Mouse (Mus musculus) midbrain, postnatal 0 days (tissue): ENCODE results near the gene Tle2. TPM values are rescaled to one million over a fixed set of nuclear protein-coding genes. Genes with fewer than 3 reads are reported as not detected.

Experiments
- ATAC-seq: fragments of 200-750 bp; cut with Nextera tagmentation; 2 replicates; pipeline ENCODE4 v1.8.0; 2017; ENCODE audit warnings: moderate number of reproducible peaks, mild to moderate bottlenecking, moderate TSS enrichment, moderate library complexity; ENCODE audit not compliant: low FRiP score
- DNase-seq: peaks from one replicate; pipeline ENCODE4 v3.0.0-alpha.2; 2015; ENCODE audit warnings: low spot score
- H3K27ac ChIP-seq: fragments of 300-500 bp; sonication (generic); 2 replicates; pipeline ENCODE4 v1.5.1; 2014; ENCODE audit warnings: low read depth, mild to moderate bottlenecking, low read length, mixed read lengths
- H3K27me3 ChIP-seq: fragments of 300-500 bp; sonication (generic); 2 replicates; pipeline ENCODE4 v1.6.1; 2014; ENCODE audit warnings: low read length, control low read depth, mixed read lengths; ENCODE audit not compliant: insufficient read depth
- H3K36me3 ChIP-seq: fragments of 300-500 bp; sonication (generic); 2 replicates; pipeline ENCODE4 v1.6.1; 2014; ENCODE audit warnings: low read length, control low read depth, mixed read lengths; ENCODE audit not compliant: insufficient read depth
- H3K4me1 ChIP-seq: fragments of 300-500 bp; sonication (generic); 2 replicates; pipeline ENCODE4 v1.6.1; 2014; ENCODE audit warnings: mild to moderate bottlenecking, control low read depth, antibody characterized with exemption, low read length, mixed read lengths; ENCODE audit not compliant: insufficient read depth
- H3K4me2 ChIP-seq: fragments of 300-500 bp; sonication (generic); 2 replicates; pipeline ENCODE4 v1.6.1; 2014; ENCODE audit warnings: low read depth, mild to moderate bottlenecking, low read length, mixed read lengths; ENCODE audit not compliant: poor library complexity, severe bottlenecking
- H3K4me3 ChIP-seq: fragments of 300-500 bp; sonication (generic); 2 replicates; pipeline ENCODE4 v1.5.1; 2014; ENCODE audit warnings: low read depth, mild to moderate bottlenecking, low read length, moderate library complexity
- H3K9ac ChIP-seq: fragments of 300-500 bp; sonication (generic); replicated peaks from 2 replicates; pipeline ENCODE4 v1.6.1; 2014; ENCODE audit warnings: mild to moderate bottlenecking, low read length, moderate library complexity, mixed read lengths; ENCODE audit not compliant: poor library complexity, severe bottlenecking
- H3K9me3 ChIP-seq: fragments of 300-500 bp; sonication (generic); 2 replicates; pipeline ENCODE4 v1.6.1; 2016; ENCODE audit warnings: low read length, control low read depth
- CTCF ChIP-seq: IDR thresholded peaks from 2 replicates; pipeline ENCODE4 v1.5.1; 2016; ENCODE audit warnings: antibody characterized with exemption, mild to moderate bottlenecking
- WGBS: fragments of 180-500 bp; shearing (Covaris S2); extraction: QIAGEN DNeasy Blood & Tissue Kit; methylation state at CpG from one replicate; pipeline ENCODE4 v1.1.7; 2014; 5-methylcytosine and 5-hydroxymethylcytosine counted together
- polyA plus RNA-seq: library from polyadenylated mRNA; unstranded; fragments of >200 nt; fragmentation: Nextera tagmentation; extraction: Ambion mirVana; gene quantifications from 2 replicates; pipeline ENCODE4 v1.2.1, GENCODE M21; 2015
- total RNA-seq: library from RNA; depleted of rRNA; stranded (reverse); fragments of >200 nt; gene quantifications from 2 replicates; pipeline ENCODE4 v1.2.3, GENCODE M21; 2014; rRNA removed

Tle2 gene
- total and polyA plus RNA-seq, 2 experiments from 2014 or later, result 31.2 to 57.3 TPM

DNA sequence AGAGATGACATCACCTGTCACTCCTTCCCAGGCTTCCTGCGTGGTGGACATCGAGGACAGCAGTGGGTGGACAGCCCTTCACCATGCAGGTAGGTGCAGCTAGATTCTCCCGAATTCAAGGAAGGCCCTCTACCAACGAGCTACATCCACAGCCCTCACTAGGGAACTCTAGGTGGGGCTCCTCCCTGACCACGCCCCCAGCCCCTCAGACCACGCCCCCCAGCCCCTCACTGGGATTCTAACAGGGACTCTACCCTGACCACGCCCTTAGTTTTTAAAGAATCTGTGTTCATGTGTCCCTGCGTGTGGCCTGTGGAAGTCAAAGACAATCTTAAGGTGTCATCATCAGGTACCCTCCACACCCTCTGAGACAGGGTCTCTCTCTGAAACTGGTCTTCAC is 62.0 kb downstream of the Tle2 start:
- H3K36me3 ChIP-seq, result 0 out of 2 replicates have a peak, but pooled peaks cover 3% of the 10 kb centered on the region
- H3K9me3 ChIP-seq, result no peaks in the 10 kb centered on the region
- no peak overlapping the region for H3K4me3 ChIP-seq
- no peak for TF ChIP-seq CTCF
- H3K4me2 ChIP-seq, result no peak overlapping the region
- H3K27ac ChIP-seq, result no peak overlapping the region
- DNase-seq (no peak), ATAC-seq (no peak)
- H3K4me1 ChIP-seq, result peaks cover under 1% of the 10 kb centered on the region
- no peak overlapping the region for H3K9ac ChIP-seq
- no peaks in the 10 kb centered on the region for H3K27me3 ChIP-seq
- 20% methylated on average over 8 of the region's 8 CpGs for WGBS

DNA sequence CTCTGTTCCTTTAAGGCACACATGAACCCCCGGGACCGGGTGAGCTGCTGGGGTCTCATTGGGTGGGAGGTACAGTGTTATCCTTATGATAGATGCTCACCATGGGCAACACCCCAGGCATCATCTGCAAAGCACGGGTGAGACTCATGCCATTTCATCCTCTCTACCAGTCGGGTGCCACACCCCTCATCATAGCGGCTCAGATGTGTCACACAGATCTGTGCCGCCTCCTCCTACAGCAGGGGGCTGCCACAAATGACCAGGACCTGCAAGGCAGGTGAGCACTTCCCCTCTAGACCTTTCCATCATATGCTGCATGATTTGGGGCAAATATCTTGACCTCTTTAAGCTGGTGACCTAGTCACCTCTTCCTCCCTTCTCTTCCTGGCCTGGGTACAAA is 63.7 kb downstream of the Tle2 start:
- ATAC-seq, result no peak
- 74% methylated on average over 6 of the region's 6 CpGs for WGBS
- Histone ChIP-seq H3K27ac (no peak overlapping the region), H3K4me1 (peaks cover 18% of the 10 kb centered on the region), H3K9me3 (no peaks in the 10 kb centered on the region), H3K9ac (no peak overlapping the region), H3K27me3 (no peaks in the 10 kb centered on the region), H3K36me3 (0 out of 2 replicates have a peak, but pooled peaks cover 3% of the 10 kb centered on the region), H3K4me2 (no peak overlapping the region), H3K4me3 (no peak overlapping the region)
- no peak for DNase-seq
- no peak for TF ChIP-seq CTCF

Other genes with a start within 250 kb of the Tle2 start
- gene Tbxa2r, start 245.8 kb upstream of the Tle2 start, total RNA-seq, result 4.3 and 7.0 TPM in 2 replicates
- gene Tbxa2r, start 245.8 kb upstream of the Tle2 start, polyA plus RNA-seq, result 3.8 and 4.7 TPM in 2 replicates
- 0.09 and 0.16 TPM in 2 replicates for gene Gipc3, start 231.3 kb upstream of the Tle2 start, total RNA-seq
- gene Gipc3, start 231.3 kb upstream of the Tle2 start, polyA plus RNA-seq, result not detected in 2 replicates
- gene Hmg20b, start 224.1 kb upstream of the Tle2 start, total RNA-seq, result 9.6 and 12.6 TPM in 2 replicates
- gene Hmg20b, start 224.1 kb upstream of the Tle2 start, polyA plus RNA-seq, result 23.4 and 24.5 TPM in 2 replicates
- gene Mfsd12, start 217.1 kb upstream of the Tle2 start, total RNA-seq, result 31.9 and 40.6 TPM in 2 replicates
- gene Mfsd12, start 217.1 kb upstream of the Tle2 start, polyA plus RNA-seq, result 13.6 and 15.4 TPM in 2 replicates
- 1.4 TPM in 1 of 2 replicates, not detected in the other for gene 4930404N11Rik, start 208.7 kb upstream of the Tle2 start, total RNA-seq
- 0.47 and 0.54 TPM in 2 replicates for gene 4930404N11Rik, start 208.7 kb upstream of the Tle2 start, polyA plus RNA-seq
- 92.6 and 98.3 TPM in 2 replicates for gene Fzr1, start 196.0 kb upstream of the Tle2 start, total RNA-seq
- gene Fzr1, start 196.0 kb upstream of the Tle2 start, polyA plus RNA-seq, result 147 and 149 TPM in 2 replicates
- 120 and 132 TPM in 2 replicates for gene Dohh, start 190.1 kb upstream of the Tle2 start, total RNA-seq
- gene Dohh, start 190.1 kb upstream of the Tle2 start, polyA plus RNA-seq, result 95.8 and 115 TPM in 2 replicates
- 0.88 and 2.7 TPM in 2 replicates for gene Gm48551, start 190.1 kb upstream of the Tle2 start, total RNA-seq
- 5.8 and 10.2 TPM in 2 replicates for gene Gm48551, start 190.1 kb upstream of the Tle2 start, polyA plus RNA-seq
- gene Gm48552, start 185.6 kb upstream of the Tle2 start, total RNA-seq, result 6.6 TPM in 1 of 2 replicates, not detected in the other
- 1.6 and 3.9 TPM in 2 replicates for gene Gm48552, start 185.6 kb upstream of the Tle2 start, polyA plus RNA-seq
- gene Smim24, start 181.5 kb upstream of the Tle2 start, total RNA-seq, result 1.5 and 1.7 TPM in 2 replicates
- 1.1 and 2.0 TPM in 2 replicates for gene Smim24, start 181.5 kb upstream of the Tle2 start, polyA plus RNA-seq
- 16.2 and 17.4 TPM in 2 replicates for gene Nfic, start 118.9 kb upstream of the Tle2 start, total RNA-seq
- gene Nfic, start 118.9 kb upstream of the Tle2 start, polyA plus RNA-seq, result 19.1 and 21.3 TPM in 2 replicates
- 142 and 206 TPM in 2 replicates for gene Celf5, start 91.9 kb upstream of the Tle2 start, total RNA-seq
- gene Celf5, start 91.9 kb upstream of the Tle2 start, polyA plus RNA-seq, result 61.5 and 74.0 TPM in 2 replicates
- gene Ncln, start 78.2 kb upstream of the Tle2 start, total RNA-seq, result 83.0 and 93.1 TPM in 2 replicates
- 58.1 and 63.3 TPM in 2 replicates for gene Ncln, start 78.2 kb upstream of the Tle2 start, polyA plus RNA-seq
- 0.09 and 0.16 TPM in 2 replicates for gene S1pr4, start 74.4 kb upstream of the Tle2 start, total RNA-seq
- gene S1pr4, start 74.4 kb upstream of the Tle2 start, polyA plus RNA-seq, result 0.40 and 0.41 TPM in 2 replicates
- 0.94 and 2.1 TPM in 2 replicates for gene Gna15, start 50.3 kb upstream of the Tle2 start, total RNA-seq
- gene Gna15, start 50.3 kb upstream of the Tle2 start, polyA plus RNA-seq, result 1.1 and 1.2 TPM in 2 replicates
- 108 and 130 TPM in 2 replicates for gene Gna11, start 29.4 kb upstream of the Tle2 start, total RNA-seq
- gene Gna11, start 29.4 kb upstream of the Tle2 start, polyA plus RNA-seq, result 107 and 108 TPM in 2 replicates
- gene Aes, start 15.1 kb upstream of the Tle2 start, total RNA-seq, result 539 and 662 TPM in 2 replicates
- gene Aes, start 15.1 kb upstream of the Tle2 start, polyA plus RNA-seq, result 805 and 854 TPM in 2 replicates
- gene Tle6, start 26.5 kb downstream of the Tle2 start, total RNA-seq, result 8.4 and 13.3 TPM in 2 replicates
- gene Tle6, start 26.5 kb downstream of the Tle2 start, polyA plus RNA-seq, result 4.7 and 7.5 TPM in 2 replicates
- 1.2 and 2.6 TPM in 2 replicates for gene BC025920, start 31.7 kb downstream of the Tle2 start, total RNA-seq
- gene BC025920, start 31.7 kb downstream of the Tle2 start, polyA plus RNA-seq, result 0.80 and 1.6 TPM in 2 replicates
- 25.0 and 33.8 TPM in 2 replicates for gene Sirt6, start 53.2 kb downstream of the Tle2 start, total RNA-seq
- gene Sirt6, start 53.2 kb downstream of the Tle2 start, polyA plus RNA-seq, result 41.0 and 42.6 TPM in 2 replicates
- gene Ankrd24, start 54.0 kb downstream of the Tle2 start, total RNA-seq, result 93.1 and 100 TPM in 2 replicates
- 14.6 and 14.9 TPM in 2 replicates for gene Ankrd24, start 54.0 kb downstream of the Tle2 start, polyA plus RNA-seq
- 3.3 and 5.3 TPM in 2 replicates for gene Gm10778, start 74.5 kb downstream of the Tle2 start, total RNA-seq
- 2.9 and 3.7 TPM in 2 replicates for gene Gm10778, start 74.5 kb downstream of the Tle2 start, polyA plus RNA-seq
- gene Zfp433, start 130.3 kb downstream of the Tle2 start, total RNA-seq, result 12.6 and 13.0 TPM in 2 replicates
- gene Zfp433, start 130.3 kb downstream of the Tle2 start, polyA plus RNA-seq, result 9.4 and 9.8 TPM in 2 replicates
- 15.9 and 41.5 TPM in 2 replicates for gene Gm3055, start 196.6 kb downstream of the Tle2 start, total RNA-seq
- gene Gm3055, start 196.6 kb downstream of the Tle2 start, polyA plus RNA-seq, result 8.7 and 9.8 TPM in 2 replicates
- gene Gm4767, start 237.6 kb downstream of the Tle2 start, total RNA-seq, result 1.1 and 2.4 TPM in 2 replicates
- gene Gm4767, start 237.6 kb downstream of the Tle2 start, polyA plus RNA-seq, result 1.8 and 2.7 TPM in 2 replicates